Mouse (Mus musculus): Measurements from ENCODE around the gene Slc35e3. TPM values are rescaled to one million over a fixed set of nuclear protein-coding genes. Genes with fewer than 3 reads are reported as not detected.
"Not testable (repeated sequence)": the region's sequence is repeated elsewhere in the genome, so short reads cannot be mapped to it uniquely, and the experiment has no call there.

Gene Slc35e3
- polyA plus RNA-seq, 2 experiments, result 1.3 to 1.7 TPM

DNA sequence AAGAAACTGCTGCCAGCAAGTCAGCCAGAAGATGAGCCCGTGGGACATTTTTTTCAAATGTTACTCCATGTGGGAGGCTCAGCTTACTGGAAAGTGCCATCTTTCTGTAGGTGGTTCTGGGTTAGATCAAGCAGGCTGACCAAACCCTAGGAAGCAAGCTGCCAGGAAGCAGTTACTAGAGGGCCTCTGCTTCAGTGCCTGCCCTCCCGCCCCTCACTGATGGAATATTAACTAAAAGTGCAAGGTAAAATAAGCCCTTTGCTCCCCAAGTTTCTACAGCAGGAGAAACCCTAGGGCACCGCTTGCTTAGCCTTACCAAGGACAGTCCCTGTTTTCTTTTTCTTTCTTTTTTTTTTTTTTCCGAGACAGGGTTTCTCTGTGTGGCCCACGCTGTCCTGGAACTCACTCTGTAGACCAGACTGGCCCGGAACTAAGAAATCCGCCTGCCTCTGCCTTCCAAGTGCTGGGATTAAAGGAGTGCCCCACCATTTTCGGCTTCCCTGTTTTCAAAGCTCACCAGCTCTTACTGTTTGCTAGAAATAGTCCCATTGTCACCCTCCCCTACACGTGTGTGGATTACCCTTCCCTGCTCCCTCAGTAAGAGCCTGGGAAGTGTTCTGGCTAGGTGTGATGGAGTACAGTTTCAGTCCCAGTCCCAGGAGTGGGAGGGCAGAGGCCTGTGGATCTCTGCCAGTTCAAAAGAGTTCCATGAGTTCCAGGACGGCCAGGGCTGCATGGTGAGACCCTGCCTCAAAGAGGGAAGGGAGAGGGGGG is 2.3 kb upstream of the Slc35e3 start:
- Histone ChIP-seq H3K4me1 (replicated peaks; ENCODE audit: control insufficient read depth in 2 of 2, insufficient read depth in 2 of 2, low read length in 1 of 2) (peaks cover 3 to 6% of the 10 kb centered on the region in 2 experiments; a peak in 3 of 4 replicates), H3K9ac (replicated peaks) (no peak overlapping the region), H3K27ac (no peak overlapping the region), H3K27me3 (ENCODE audit: control insufficient read depth, insufficient read depth, low read length) (no peaks in the 10 kb centered on the region), H3K4me2 (ENCODE audit: low read depth) (no peak overlapping the region), H3K36me3 (replicated peaks; ENCODE audit: control insufficient read depth, insufficient read depth, low read depth) (peaks cover 19% of the 10 kb centered on the region), H3K9me3 (ENCODE audit: control insufficient read depth, low read length) (no peaks in the 10 kb centered on the region), H3K4me3 (ENCODE audit: insufficient read depth in 1 of 2, low read depth in 2 of 2, low read length in 2 of 2) (no peak overlapping the region)
- 81% methylated on average over 10 of the region's 10 CpGs for WGBS (ENCODE audit: insufficient replicate concordance)
- no peak for ATAC-seq (ENCODE audit: insufficient read depth)
- no peak for DNase-seq (ENCODE audit: low read depth in 3 of 3, low spot score in 3 of 3)
- no peak for TF ChIP-seq CTCF (IDR thresholded peaks at IDR 0.05; ENCODE audit: low read depth)
- no peak for TF ChIP-seq EP300 (IDR thresholded peaks at IDR 0.05; ENCODE audit: low read depth)

DNA sequence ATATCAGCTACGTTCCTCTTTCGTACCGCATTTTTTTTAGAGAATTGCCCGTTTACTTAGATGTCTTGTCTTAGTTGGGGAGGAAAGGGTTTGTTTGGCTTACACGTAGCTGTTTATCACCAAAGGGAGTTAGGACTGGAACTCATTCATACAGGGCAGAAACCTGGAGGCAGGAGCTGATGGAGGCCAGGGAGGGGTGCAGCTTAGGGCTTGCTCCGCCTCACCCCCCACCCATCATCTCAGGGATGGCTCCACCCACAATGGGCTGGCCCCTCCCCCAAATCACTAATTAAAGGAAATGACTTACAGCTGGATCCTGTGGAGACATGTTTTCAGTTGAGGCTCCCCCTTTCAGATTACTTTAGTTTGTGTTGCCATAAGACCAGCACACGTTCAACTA is 1.5 kb upstream of the Slc35e3 start:
- no peak for DNase-seq (ENCODE audit: low read depth in 3 of 3, low spot score in 3 of 3)
- no peak overlapping the region for H3K4me2 ChIP-seq (ENCODE audit: low read depth)
- no peak overlapping the region for H3K27ac ChIP-seq
- no peaks in the 10 kb centered on the region for H3K27me3 ChIP-seq (ENCODE audit: control insufficient read depth, insufficient read depth, low read length)
- 83% methylated on average over 7 of the region's 7 CpGs for WGBS (ENCODE audit: insufficient replicate concordance)
- peaks cover 3 to 6% of the 10 kb centered on the region in 2 experiments; a peak in 3 of 4 replicates for H3K4me1 ChIP-seq (replicated peaks; ENCODE audit: control insufficient read depth in 2 of 2, insufficient read depth in 2 of 2, low read length in 1 of 2)
- no peaks in the 10 kb centered on the region for H3K9me3 ChIP-seq (ENCODE audit: control insufficient read depth, low read length)
- peaks cover 19% of the 10 kb centered on the region for H3K36me3 ChIP-seq (replicated peaks; ENCODE audit: control insufficient read depth, insufficient read depth, low read depth)
- no peak overlapping the region for H3K4me3 ChIP-seq (ENCODE audit: insufficient read depth in 1 of 2, low read depth in 2 of 2, low read length in 2 of 2)
- H3K9ac ChIP-seq (replicated peaks), result no peak overlapping the region
- TF ChIP-seq EP300 (IDR thresholded peaks at IDR 0.05; ENCODE audit: low read depth) (no peak), CTCF (IDR thresholded peaks at IDR 0.05; ENCODE audit: low read depth) (no peak)
- ATAC-seq (ENCODE audit: insufficient read depth), result no peak

DNA sequence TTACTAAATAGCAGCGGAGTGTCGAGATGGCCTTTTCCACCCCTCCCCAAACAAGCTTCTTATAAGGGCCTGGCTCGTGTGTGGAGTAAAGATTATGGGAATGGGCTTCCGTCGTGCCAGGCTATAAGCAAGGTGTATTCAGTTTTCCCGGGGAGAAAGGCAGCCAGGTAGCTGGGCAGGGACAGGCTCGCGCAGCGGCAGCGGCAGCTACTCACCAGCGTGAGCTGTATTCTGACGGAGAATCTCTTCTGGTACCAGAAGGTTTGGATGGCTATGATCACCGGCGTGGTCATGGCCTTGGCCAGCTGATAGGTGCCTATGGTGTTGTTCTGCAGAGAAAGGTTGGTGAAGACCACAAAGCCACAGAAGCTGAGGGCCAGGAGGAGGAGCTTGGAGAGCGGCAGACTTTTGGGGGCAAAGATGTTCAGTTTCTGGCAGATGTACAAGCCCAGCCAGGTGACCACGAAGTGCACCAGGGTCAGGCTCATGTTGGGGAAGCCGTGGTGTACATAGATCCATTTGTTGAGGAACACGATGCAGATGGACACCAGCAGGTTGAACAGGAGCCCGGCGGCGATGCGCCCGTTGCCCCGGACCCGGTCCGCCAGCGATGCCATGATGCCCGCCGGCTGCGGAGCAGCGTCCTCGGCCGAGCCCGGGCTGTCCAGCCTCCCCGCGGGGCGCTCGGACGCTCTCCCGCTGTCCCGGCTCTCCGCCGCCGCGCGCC is 432 bp downstream of the Slc35e3 start:
- not testable (repeated sequence) for H3K27ac ChIP-seq; DNase-seq (ENCODE audit: low read depth in 3 of 3, low spot score in 3 of 3)
- WGBS (ENCODE audit: insufficient replicate concordance), result 2% methylated on average over 19 of the region's 46 CpGs

DNA sequence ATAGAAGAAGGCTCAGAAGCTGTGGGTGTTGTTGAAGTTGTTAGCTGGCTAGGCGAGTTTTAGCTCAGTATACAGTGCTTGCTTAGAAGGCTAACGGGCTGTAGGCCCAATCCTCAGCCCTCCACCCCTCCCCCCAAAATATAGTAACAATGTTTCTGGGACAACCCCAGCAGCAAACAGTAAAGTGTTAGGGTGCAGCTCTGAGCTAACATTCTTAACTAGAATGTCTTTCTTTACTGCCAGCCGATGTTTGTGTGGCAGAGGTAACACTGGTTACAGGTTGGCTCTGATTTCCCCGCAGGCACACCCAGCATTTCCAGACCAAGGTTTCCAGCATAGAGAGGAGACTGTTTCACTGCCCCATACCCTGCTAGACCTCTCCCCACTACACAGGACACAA is 2.2 kb downstream of the Slc35e3 start:
- no peak overlapping the region for H3K4me2 ChIP-seq (ENCODE audit: low read depth)
- H3K36me3 ChIP-seq (replicated peaks; ENCODE audit: control insufficient read depth, insufficient read depth, low read depth), result no peaks in the 10 kb centered on the region
- no peaks in the 10 kb centered on the region for H3K9me3 ChIP-seq (ENCODE audit: control insufficient read depth, low read length)
- H3K4me3 ChIP-seq (ENCODE audit: insufficient read depth in 1 of 2, low read depth in 2 of 2, low read length in 2 of 2), result no peak overlapping the region
- no peak for ATAC-seq (ENCODE audit: insufficient read depth)
- 71% methylated on average over 4 of the region's 4 CpGs for WGBS (ENCODE audit: insufficient replicate concordance)
- TF ChIP-seq CTCF (IDR thresholded peaks at IDR 0.05; ENCODE audit: low read depth) (no peak), EP300 (IDR thresholded peaks at IDR 0.05; ENCODE audit: low read depth) (no peak)
- no peaks in the 10 kb centered on the region for H3K27me3 ChIP-seq (ENCODE audit: control insufficient read depth, insufficient read depth, low read length)
- DNase-seq (ENCODE audit: low read depth in 3 of 3, low spot score in 3 of 3), result no peak
- peaks cover 3 to 6% of the 10 kb centered on the region in 2 experiments; a peak in 3 of 4 replicates for H3K4me1 ChIP-seq (replicated peaks; ENCODE audit: control insufficient read depth in 2 of 2, insufficient read depth in 2 of 2, low read length in 1 of 2)
- no peak overlapping the region for H3K9ac ChIP-seq (replicated peaks)
- H3K27ac ChIP-seq, result no peak overlapping the region

More for the DNA sequence above, 432 bp downstream of the Slc35e3 start:
- not testable (repeated sequence) for H3K36me3 ChIP-seq (replicated peaks; ENCODE audit: control insufficient read depth, insufficient read depth, low read depth); H3K27me3 ChIP-seq (ENCODE audit: control insufficient read depth, insufficient read depth, low read length); H3K9me3 ChIP-seq (ENCODE audit: control insufficient read depth, low read length); H3K4me1 ChIP-seq (replicated peaks; ENCODE audit: control insufficient read depth in 2 of 2, insufficient read depth in 2 of 2, low read length in 1 of 2)
- H3K9ac ChIP-seq (replicated peaks), result peak overlapping the region; percentile 44
- peak; percentile 38 for ATAC-seq (ENCODE audit: insufficient read depth)
- peak overlapping the region; percentile 90 for H3K4me2 ChIP-seq (ENCODE audit: low read depth)
- peak overlapping the region; percentile 54 to 58 for H3K4me3 ChIP-seq (ENCODE audit: insufficient read depth in 1 of 2, low read depth in 2 of 2, low read length in 2 of 2)

DNA sequence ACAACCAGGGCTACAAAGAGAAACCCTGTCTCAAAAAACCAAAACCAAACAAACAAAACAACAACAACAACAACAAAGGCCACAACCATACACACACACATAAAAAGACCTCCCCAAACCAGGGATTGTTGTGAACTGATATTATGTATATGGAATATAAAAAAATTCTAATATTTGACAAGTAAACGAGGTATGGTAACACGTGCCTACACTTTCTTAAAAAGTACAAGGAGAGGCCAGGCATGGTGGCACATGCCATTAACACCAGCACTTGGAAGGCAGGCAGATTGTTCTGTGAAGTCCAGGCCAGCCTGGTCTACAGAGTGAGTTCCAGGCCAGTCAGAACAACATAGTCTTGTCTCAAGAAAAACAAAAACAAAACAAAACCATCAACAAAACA is 3.0 kb downstream of the Slc35e3 start:
- TF ChIP-seq CTCF (IDR thresholded peaks at IDR 0.05; ENCODE audit: low read depth) (no peak), EP300 (IDR thresholded peaks at IDR 0.05; ENCODE audit: low read depth) (no peak)

More for the DNA sequence above, 3.0 kb downstream of the Slc35e3 start:
- DNase-seq (ENCODE audit: low read depth in 3 of 3, low spot score in 3 of 3) (no peak), ATAC-seq (ENCODE audit: insufficient read depth) (no peak)
- H3K9me3 ChIP-seq (ENCODE audit: control insufficient read depth, low read length), result no peaks in the 10 kb centered on the region
- WGBS (ENCODE audit: insufficient replicate concordance), result 63% methylated on average over 2 of the region's 2 CpGs
- H3K27me3 ChIP-seq (ENCODE audit: control insufficient read depth, insufficient read depth, low read length), result no peaks in the 10 kb centered on the region
- H3K4me1 ChIP-seq (replicated peaks; ENCODE audit: control insufficient read depth in 2 of 2, insufficient read depth in 2 of 2, low read length in 1 of 2), result peaks cover 3 to 6% of the 10 kb centered on the region in 2 experiments; a peak in 3 of 4 replicates
- no peak overlapping the region for H3K9ac ChIP-seq (replicated peaks)
- no peak overlapping the region for H3K4me2 ChIP-seq (ENCODE audit: low read depth)
- H3K27ac ChIP-seq, result no peak overlapping the region
- H3K36me3 ChIP-seq (replicated peaks; ENCODE audit: control insufficient read depth, insufficient read depth, low read depth), result no peaks in the 10 kb centered on the region
- H3K4me3 ChIP-seq (ENCODE audit: insufficient read depth in 1 of 2, low read depth in 2 of 2, low read length in 2 of 2), result no peak overlapping the region
